Mouse (Mus musculus): Measurements from ENCODE around the gene Plppr3. TPM values are rescaled to one million over a fixed set of nuclear protein-coding genes. Genes with fewer than 3 reads are reported as not detected.
A peak's percentile ranks its signal among the peaks of the same experiment; 100 is the strongest.
"Not testable (repeated sequence)": the region's sequence is repeated elsewhere in the genome, so short reads cannot be mapped to it uniquely, and the experiment has no call there.

Plppr3 gene
- polyA plus RNA-seq, 2 experiments, result 61.5 to 220 TPM

DNA sequence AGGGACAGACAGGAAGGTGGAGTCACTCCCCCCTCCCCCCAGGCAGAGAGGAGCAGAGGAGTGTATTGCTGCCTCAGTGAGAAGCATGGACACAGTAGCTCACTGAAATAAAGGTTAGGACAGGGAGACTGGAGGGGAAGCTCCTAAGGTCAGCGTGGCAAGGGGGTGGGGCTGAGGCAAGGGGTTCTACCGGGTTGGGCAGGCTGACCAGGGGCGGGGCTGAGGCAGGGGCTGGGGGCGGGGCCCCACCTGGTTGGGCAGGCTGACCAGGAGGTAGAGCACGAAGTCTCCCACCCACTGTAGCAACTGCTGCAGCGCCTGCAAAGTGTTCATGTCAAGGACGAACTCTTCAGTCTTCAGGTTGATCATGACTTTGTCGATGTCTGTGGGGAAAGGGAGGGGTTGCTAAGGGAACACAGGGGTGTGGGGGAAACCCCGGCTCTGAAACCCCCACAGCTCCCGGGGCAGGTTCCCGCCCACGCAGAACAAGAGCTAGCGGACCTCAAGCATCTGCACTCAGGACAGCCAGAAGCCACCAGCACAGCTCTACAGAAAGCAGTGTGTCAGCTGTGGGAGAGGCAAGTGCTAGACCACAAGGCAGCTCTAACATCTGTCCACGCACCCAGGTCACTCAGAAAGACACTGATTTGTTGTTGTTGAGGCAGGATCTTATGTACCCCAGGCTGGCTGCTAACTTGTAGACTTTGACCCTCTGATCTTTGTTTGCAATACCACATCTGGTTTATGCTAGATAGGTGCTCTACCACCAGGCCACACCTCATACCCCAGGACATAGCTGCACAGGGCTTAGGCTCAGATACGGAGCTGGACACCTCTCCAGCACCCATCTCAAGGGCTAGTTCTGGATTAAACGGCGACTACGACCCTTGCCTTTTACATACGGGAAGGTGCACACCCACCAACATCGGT is 23.1 kb upstream of the Plppr3 start:
- TF ChIP-seq POLR2A (IDR thresholded peaks at IDR 0.05; ENCODE audit: borderline replicate concordance, extremely low read depth, insufficient read depth, insufficient read length), result no peak
- DNase-seq (ENCODE audit: low spot score) (no peak), ATAC-seq (ENCODE audit: low FRiP score, low read depth) (no peak)
- Histone ChIP-seq H3K9ac (ENCODE audit: low read depth, low read length, severe bottlenecking) (no peak overlapping the region), H3K4me3 (replicated peaks; ENCODE audit: low read length) (no peak overlapping the region), H3K27ac (replicated peaks; ENCODE audit: low read depth, low read length) (no peak overlapping the region), H3K27me3 (ENCODE audit: control insufficient read depth, insufficient read depth, low read length) (no peaks in the 10 kb centered on the region), H3K36me3 (ENCODE audit: control insufficient read depth, insufficient read depth, low read length) (peaks cover 61% of the 10 kb centered on the region), H3K4me1 (ENCODE audit: control insufficient read depth, insufficient read depth, low read length) (no peaks in the 10 kb centered on the region), H3K4me2 (replicated peaks; ENCODE audit: low read depth, low read length, severe bottlenecking) (no peak overlapping the region), H3K9me3 (ENCODE audit: control insufficient read depth, low read length) (no peaks in the 10 kb centered on the region)
- 54% methylated on average over 20 of the region's 20 CpGs for WGBS

DNA sequence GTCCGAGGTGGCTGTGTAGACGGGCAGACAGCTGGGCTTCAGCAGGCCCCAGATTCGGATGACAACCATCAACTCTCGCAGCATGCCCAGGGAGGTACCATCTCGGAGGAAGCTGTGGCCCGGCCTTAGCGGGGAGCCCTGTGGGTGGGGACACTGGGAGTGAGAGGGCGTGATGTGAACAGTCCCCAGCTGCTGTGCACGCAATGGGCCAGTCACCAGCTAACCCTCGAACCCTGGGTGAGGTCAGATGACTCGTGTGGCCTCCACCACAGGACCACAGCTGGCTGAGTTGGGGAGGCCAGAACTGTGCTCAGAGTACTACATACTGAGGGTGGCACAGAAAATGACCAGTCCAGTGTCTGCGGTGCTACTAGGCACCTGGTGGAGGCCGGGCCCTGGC is 22.4 kb upstream of the Plppr3 start:
- no peaks in the 10 kb centered on the region for H3K27me3 ChIP-seq (ENCODE audit: control insufficient read depth, insufficient read depth, low read length)
- DNase-seq (ENCODE audit: low spot score) (no peak), ATAC-seq (ENCODE audit: low FRiP score, low read depth) (no peak)
- no peak overlapping the region for H3K9ac ChIP-seq (ENCODE audit: low read depth, low read length, severe bottlenecking)
- H3K4me1 ChIP-seq (ENCODE audit: control insufficient read depth, insufficient read depth, low read length), result no peaks in the 10 kb centered on the region
- no peaks in the 10 kb centered on the region for H3K9me3 ChIP-seq (ENCODE audit: control insufficient read depth, low read length)
- WGBS, result 84% methylated on average over 13 of the region's 13 CpGs
- H3K36me3 ChIP-seq (ENCODE audit: control insufficient read depth, insufficient read depth, low read length), result peaks cover 54% of the 10 kb centered on the region
- no peak overlapping the region for H3K27ac ChIP-seq (replicated peaks; ENCODE audit: low read depth, low read length)
- H3K4me2 ChIP-seq (replicated peaks; ENCODE audit: low read depth, low read length, severe bottlenecking), result no peak overlapping the region
- no peak overlapping the region for H3K4me3 ChIP-seq (replicated peaks; ENCODE audit: low read length)
- no peak for TF ChIP-seq POLR2A (IDR thresholded peaks at IDR 0.05; ENCODE audit: borderline replicate concordance, extremely low read depth, insufficient read depth, insufficient read length)

DNA sequence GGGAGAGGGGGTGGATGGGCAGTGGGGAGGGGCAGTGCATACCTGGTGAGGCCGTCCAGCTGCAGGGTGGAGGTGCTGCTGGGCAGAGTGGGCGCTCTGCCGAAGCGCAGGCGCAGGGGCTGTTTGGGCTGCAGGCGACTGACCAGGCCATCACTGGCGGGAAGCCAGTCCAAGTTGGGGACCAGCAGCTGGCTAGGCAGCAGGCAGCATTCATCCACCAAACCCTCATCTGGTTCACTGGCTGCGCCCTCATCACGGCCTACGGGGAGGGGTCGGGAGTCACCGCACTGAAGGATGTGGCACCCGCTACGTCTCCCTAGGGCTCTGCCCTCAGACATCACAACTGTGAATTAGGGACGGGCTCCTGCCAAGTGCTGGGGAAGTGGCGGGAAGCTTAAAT is 21.9 kb upstream of the Plppr3 start:
- no peak for TF ChIP-seq POLR2A (IDR thresholded peaks at IDR 0.05; ENCODE audit: borderline replicate concordance, extremely low read depth, insufficient read depth, insufficient read length)
- Histone ChIP-seq H3K36me3 (ENCODE audit: control insufficient read depth, insufficient read depth, low read length) (peaks cover 50% of the 10 kb centered on the region), H3K27ac (replicated peaks; ENCODE audit: low read depth, low read length) (no peak overlapping the region), H3K4me1 (ENCODE audit: control insufficient read depth, insufficient read depth, low read length) (no peaks in the 10 kb centered on the region), H3K4me3 (replicated peaks; ENCODE audit: low read length) (no peak overlapping the region), H3K9me3 (ENCODE audit: control insufficient read depth, low read length) (no peaks in the 10 kb centered on the region), H3K9ac (ENCODE audit: low read depth, low read length, severe bottlenecking) (no peak overlapping the region), H3K4me2 (replicated peaks; ENCODE audit: low read depth, low read length, severe bottlenecking) (no peak overlapping the region), H3K27me3 (ENCODE audit: control insufficient read depth, insufficient read depth, low read length) (no peaks in the 10 kb centered on the region)
- DNase-seq (ENCODE audit: low spot score), result no peak
- ATAC-seq (ENCODE audit: low FRiP score, low read depth), result no peak
- 91% methylated on average over 15 of the region's 16 CpGs for WGBS

DNA sequence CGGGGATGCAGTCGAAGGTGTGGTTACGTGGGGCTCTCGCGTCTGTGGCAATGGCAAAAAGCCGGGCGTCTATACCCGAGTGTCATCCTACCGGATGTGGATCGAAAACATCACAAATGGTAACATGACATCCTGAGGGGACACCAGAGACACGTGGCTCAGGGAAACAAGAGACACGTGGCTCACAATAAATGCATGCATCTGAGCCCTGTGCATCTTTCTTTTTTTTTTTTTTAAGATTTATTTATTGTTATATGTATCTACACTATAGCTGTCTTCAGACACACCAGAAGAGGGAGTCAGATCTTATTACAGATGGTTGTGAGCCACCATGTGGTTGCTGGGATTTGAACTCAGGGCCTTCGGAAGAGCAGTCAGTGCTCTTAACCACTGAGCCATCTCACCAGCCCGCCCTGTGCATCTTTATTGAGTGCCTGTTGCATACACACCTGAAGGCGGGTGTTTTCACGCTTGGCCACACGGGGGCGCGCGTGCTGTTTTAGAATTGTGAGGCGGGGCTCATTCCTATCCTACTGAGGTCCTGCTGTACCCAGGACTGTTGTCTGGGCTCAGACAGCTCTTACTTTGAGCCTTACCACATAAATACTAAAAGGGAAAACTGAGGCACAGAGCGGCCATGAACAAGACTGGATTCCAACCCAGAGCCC is 18.2 kb upstream of the Plppr3 start:
- H3K36me3 ChIP-seq (ENCODE audit: control insufficient read depth, insufficient read depth, low read length), result peaks cover 27% of the 10 kb centered on the region
- not testable (repeated sequence) for H3K4me1 ChIP-seq (ENCODE audit: control insufficient read depth, insufficient read depth, low read length); H3K4me3 ChIP-seq (replicated peaks; ENCODE audit: low read length); H3K4me2 ChIP-seq (replicated peaks; ENCODE audit: low read depth, low read length, severe bottlenecking); H3K27ac ChIP-seq (replicated peaks; ENCODE audit: low read depth, low read length); H3K9ac ChIP-seq (ENCODE audit: low read depth, low read length, severe bottlenecking); H3K9me3 ChIP-seq (ENCODE audit: control insufficient read depth, low read length); H3K27me3 ChIP-seq (ENCODE audit: control insufficient read depth, insufficient read depth, low read length)
- DNase-seq (ENCODE audit: low spot score) (peak; percentile 68), ATAC-seq (ENCODE audit: low FRiP score, low read depth) (peak; percentile 30; the same call in 1 of the 2 replicates)
- whole genome bisulfite sequencing, result 44% methylated on average over 22 of the region's 22 CpGs

DNA sequence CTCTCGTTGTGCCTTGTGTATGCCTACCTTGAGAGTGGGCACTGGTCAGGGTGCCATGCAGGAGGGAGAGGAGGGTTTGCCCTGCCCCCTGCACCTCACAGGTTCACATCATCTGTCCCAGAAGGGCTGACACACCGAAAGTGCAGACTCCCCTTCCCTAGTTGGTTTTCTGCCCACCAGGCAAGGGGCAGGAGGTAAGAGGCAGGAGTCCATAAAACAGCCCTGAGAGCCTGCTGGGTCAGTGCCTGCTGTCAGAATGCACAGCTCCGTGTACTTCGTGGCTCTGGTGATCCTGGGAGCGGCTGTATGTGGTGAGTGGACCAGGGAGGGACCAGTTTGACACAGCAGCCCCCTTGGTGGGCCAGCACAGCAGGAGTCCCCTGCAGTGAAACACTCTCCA is 16.2 kb upstream of the Plppr3 start, which contains the start of gene Cfd:
Cfd (plus strand) TSS at position 184 of the 400 bp plus-strand sequence.
- H3K27me3 ChIP-seq (ENCODE audit: control insufficient read depth, insufficient read depth, low read length), result no peaks in the 10 kb centered on the region
- H3K4me2 ChIP-seq (replicated peaks; ENCODE audit: low read depth, low read length, severe bottlenecking), result no peak within 1 kb of the TSS
- no peak for TF ChIP-seq POLR2A (IDR thresholded peaks at IDR 0.05; ENCODE audit: borderline replicate concordance, extremely low read depth, insufficient read depth, insufficient read length)
- WGBS, result 37% methylated on average over 5 of the region's 5 CpGs
- no peaks in the 10 kb centered on the region for H3K4me1 ChIP-seq (ENCODE audit: control insufficient read depth, insufficient read depth, low read length)
- no peak within 1 kb of the TSS for H3K27ac ChIP-seq (replicated peaks; ENCODE audit: low read depth, low read length)
- no peak for ATAC-seq (ENCODE audit: low FRiP score, low read depth)
- no peak for DNase-seq (ENCODE audit: low spot score)
- H3K36me3 ChIP-seq (ENCODE audit: control insufficient read depth, insufficient read depth, low read length), result peaks cover 8% of the 10 kb centered on the region
- no peak within 1 kb of the TSS for H3K4me3 ChIP-seq (replicated peaks; ENCODE audit: low read length)
- no peak within 1 kb of the TSS for H3K9ac ChIP-seq (ENCODE audit: low read depth, low read length, severe bottlenecking)
- no peaks in the 10 kb centered on the region for H3K9me3 ChIP-seq (ENCODE audit: control insufficient read depth, low read length)
